Mouse (Mus musculus): ENCODE data around the gene Rap1gap.

Rap1gap gene

DNA sequence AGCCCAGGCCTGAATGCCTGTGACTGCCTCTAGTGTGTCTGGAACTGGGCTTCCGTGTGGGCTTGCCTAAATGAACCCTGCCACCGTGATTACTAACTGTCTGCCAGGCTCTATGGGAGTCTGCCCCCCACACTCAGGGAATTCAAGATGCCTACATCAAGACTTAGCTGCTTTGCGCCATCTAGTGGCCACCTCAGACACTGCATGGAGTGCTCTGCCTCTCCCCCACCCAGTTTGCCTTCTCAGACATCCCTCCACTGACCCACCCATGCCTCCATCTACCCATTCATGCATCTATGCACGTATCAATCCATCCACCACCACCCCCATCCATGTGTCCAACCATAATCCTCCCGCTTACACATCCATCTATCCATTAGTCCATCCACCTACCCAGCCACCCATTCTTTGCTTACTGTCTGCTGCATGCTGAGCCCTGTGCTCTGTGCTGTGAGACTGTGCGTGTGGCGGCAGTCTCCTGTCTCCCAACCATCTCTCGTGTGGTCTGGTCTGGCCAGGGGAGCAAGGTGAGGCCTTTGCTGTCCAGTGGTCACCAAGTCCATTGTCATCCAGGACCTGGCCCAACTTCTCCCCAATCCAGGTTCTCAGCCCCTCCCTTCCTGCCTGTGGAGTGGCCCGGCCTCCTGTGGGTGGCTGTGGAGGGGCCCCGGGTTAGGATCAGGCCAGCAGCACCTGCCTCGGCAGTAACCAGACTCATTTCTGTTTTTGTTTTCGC lies 58.3 kb downstream of the Rap1gap start:
- in situ Hi-C loops (cut with MboI, MseI), result no loop called here

DNA sequence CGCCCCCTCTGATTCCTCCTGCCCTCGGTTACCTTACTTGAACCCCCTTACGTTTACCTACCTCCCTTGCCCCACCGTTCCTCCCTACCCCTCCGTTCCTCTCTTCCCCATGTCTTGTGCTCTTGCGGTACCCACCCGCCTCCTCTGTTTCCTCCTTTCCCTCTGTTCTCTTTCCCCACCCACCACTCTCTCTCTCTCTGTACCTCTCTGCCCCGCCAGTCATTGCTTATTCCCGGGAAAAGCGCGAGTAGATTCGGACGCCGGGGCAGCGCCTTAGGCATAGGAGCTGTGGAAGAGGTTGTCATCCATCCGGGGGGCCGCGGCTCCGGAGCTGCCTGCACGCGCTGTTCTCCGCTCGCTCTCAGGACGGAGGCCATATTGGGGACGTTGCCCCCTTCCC lies 59.0 kb downstream of the Rap1gap start:
- in situ Hi-C loops (cut with MboI, MseI), result no loop called here

- in situ Hi-C loops (cut with MboI, MseI), result no loop called here
Measured at GRCm38 (mm10) chr4:137724212-137724611, 59.7 kb downstream of the Rap1gap start.

DNA sequence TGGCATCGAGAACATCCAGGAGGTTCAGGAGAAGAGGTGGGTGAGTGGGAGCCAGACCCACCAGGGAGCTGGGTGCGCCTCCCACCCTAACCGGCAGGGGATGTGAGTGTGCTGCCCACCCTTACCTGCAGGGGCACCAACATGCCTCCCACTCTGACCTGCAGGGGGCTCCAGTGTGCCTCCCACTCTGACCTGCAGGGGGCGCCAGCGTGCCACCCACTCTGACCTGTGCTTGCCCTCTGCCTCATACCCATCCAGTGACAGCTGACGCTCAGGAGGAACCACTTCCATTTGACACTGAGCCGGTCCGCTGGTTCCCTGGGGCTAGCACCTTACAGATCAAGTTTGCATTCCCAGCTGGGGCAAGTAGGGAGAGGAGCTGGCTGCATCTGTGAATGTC lies 60.2 kb downstream of the Rap1gap start:
- in situ Hi-C loops (cut with MboI, MseI), result loop anchor here (5.0 kb wide), 1 partner anchor 228 kb away; no protein-coding TSS in a partner anchor

- in situ Hi-C loops (cut with MboI, MseI), result loop anchor here (5.0 kb wide), 1 partner anchor 227 kb away; no protein-coding TSS in a partner anchor
Measured at GRCm38 (mm10) chr4:137725541-137726145, 61.1 kb downstream of the Rap1gap start.

GRCm38 (mm10) chr4:137726739-137727505 lies 62.4 kb downstream of the Rap1gap start:
- in situ Hi-C loops (cut with MboI, MseI), result loop anchor here (5.0 kb wide), 1 partner anchor 225 kb away; no protein-coding TSS in a partner anchor

GRCm38 (mm10) chr4:137727506-137728187 lies 63.1 kb downstream of the Rap1gap start:
- in situ Hi-C loops (cut with MboI, MseI), result loop anchor here (5.0 kb wide), 1 partner anchor 225 kb away; no protein-coding TSS in a partner anchor

GRCm38 (mm10) chr4:137728399-137729154 lies 64.1 kb downstream of the Rap1gap start:
- in situ Hi-C loops (cut with MboI, MseI), result loop anchor here (5.0 kb wide), 1 partner anchor 224 kb away; no protein-coding TSS in a partner anchor

- in situ Hi-C loops (cut with MboI, MseI), result loop anchor here (5.0 kb wide), 1 partner anchor 223 kb away; no protein-coding TSS in a partner anchor
Measured at GRCm38 (mm10) chr4:137729155-137729855, 64.8 kb downstream of the Rap1gap start.

DNA sequence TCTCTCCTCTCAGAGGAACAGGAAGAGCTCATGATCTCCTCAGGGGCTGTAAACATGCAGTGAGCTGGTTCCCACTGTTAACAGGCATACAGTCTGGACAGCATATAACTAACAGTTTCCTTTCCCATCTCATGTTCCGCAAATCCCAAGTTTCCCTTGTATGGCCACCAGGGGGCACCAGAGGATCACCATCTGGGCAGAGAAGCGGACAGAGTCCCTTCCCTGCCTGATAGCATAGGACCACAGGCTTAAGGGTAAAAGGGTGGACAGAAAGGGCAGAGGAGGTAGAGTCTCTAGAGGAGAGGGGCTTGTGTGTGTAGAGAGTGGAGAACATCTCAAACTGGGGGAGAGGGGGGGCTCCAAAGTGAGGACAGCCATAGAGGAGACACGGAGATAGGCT lies 65.6 kb downstream of the Rap1gap start:
- in situ Hi-C loops (cut with MboI, MseI), result loop anchor here (5.0 kb wide), 2 partner anchors 62 to 107 kb away; no protein-coding TSS in a partner anchor

DNA sequence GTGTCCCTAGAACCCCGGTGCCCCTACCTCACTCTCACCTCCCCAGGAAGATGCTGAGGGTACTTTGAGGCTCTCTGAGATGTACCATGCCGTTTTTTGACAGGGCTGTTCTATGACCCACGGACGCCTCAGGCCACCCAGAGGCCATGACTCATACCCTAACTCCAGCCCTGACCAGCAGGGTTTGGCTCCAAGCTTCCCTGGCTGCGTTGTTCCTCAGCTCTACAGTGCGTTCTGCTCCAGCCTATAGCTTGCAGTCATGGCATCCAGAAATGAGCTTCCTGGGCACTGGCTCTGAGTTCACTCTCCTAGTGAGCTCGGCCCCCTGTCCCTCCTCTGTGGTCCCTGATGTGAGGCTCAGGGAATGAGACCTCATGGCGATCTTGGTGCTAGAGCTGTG lies 66.2 kb downstream of the Rap1gap start:
- in situ Hi-C loops (cut with MboI, MseI), result loop anchor here (5.0 kb wide), 2 partner anchors 62 to 107 kb away; no protein-coding TSS in a partner anchor

GRCm38 (mm10) chr4:137731891-137732290 lies 67.4 kb downstream of the Rap1gap start:
- in situ Hi-C loops (cut with MboI, MseI), result loop anchor here (5.0 kb wide), 2 partner anchors 60 to 105 kb away; no protein-coding TSS in a partner anchor

DNA sequence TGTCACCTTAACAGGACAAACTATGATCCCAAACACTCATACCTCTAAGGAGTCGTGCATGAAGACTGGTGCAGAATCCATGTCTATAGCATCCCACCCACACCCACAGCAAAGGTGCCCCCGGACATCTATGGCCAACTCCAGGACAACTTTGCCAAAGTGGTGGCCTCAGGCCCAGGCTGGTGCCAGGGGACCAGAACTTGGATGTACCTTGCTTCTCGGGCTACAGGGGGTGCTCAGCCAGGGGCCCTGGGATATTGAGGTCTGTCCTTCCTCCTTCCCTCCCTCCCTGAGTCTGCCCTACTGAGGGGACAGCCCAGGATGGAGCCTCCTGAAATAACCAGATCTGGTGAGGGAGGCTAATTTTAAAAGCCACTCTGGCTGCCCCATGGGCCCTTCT lies 67.8 kb downstream of the Rap1gap start:
- in situ Hi-C loops (cut with MboI, MseI), result loop anchor here (5.0 kb wide), 2 partner anchors 60 to 105 kb away; no protein-coding TSS in a partner anchor

DNA sequence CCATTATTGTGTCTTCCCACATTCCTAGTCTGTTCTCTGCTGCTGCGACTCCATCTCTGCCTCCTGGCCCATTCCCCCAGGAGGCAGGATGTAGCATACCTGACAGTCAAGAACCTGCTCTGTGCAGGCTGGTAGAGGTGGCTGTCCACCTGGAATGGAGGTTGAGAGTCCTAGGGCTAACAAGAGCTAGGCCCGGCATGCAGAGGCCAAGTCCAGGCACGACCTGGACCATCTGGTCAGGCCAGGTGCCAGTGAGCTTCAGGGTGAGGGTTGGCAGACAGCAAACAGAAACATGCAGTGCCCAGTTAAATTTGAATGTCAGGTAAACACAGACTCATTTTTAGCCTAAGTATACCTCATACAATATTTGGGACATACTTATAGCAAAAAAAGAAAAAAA lies 68.4 kb downstream of the Rap1gap start:
- in situ Hi-C loops (cut with MboI, MseI), result loop anchor here (5.0 kb wide), 2 partner anchors 59 to 104 kb away; no protein-coding TSS in a partner anchor

DNA sequence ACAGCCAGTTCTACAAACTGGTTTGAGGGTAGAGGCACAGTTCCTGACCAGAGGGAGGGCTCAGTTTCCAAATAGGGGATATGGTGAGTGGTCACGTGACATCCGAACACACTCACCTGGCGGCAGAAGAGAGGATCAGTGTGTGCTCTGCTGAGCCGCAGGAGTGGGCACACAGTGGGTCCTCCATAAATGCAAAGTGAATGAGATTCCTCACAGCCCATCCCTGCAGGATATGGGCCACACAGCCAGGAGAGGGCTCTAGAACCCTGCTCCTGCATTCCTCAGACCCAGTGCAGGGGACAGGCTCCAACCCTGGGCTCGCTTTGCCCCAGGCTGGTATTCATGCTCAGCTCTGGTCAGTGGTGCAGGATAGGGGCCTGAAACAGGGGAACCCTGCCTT lies 68.9 kb downstream of the Rap1gap start:
- in situ Hi-C loops (cut with MboI, MseI), result loop anchor here (5.0 kb wide), 2 partner anchors 59 to 104 kb away; no protein-coding TSS in a partner anchor

DNA sequence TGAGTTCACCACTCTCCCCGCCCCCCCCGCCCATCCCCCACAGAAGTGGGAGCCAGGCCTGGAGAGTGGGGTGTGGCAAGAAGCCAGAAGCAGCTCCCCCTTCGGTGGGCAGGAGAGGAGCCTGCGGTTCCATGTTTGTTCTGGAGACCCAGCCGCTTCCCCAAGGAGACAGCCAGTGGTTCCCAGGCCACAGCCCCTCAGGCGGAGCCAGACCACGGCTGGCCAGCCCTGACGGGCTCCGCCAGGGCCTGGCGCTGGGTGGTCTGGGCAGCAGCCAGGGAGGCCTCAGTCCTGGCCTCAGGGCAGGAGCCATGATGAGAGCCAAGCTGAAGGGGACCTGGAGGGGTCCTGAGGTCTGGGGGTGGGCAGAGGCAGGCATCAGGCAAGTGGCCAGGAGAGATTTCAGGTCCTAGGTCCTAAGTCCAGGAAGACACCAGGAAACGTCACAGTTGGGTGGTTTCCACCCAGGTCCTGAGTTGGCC lies 71.7 kb downstream of the Rap1gap start:
- in situ Hi-C loops (cut with MboI, MseI), result no loop called here

- in situ Hi-C loops (cut with MboI, MseI), result no loop called here
Measured at GRCm38 (mm10) chr4:137737760-137738159, 73.2 kb downstream of the Rap1gap start.

DNA sequence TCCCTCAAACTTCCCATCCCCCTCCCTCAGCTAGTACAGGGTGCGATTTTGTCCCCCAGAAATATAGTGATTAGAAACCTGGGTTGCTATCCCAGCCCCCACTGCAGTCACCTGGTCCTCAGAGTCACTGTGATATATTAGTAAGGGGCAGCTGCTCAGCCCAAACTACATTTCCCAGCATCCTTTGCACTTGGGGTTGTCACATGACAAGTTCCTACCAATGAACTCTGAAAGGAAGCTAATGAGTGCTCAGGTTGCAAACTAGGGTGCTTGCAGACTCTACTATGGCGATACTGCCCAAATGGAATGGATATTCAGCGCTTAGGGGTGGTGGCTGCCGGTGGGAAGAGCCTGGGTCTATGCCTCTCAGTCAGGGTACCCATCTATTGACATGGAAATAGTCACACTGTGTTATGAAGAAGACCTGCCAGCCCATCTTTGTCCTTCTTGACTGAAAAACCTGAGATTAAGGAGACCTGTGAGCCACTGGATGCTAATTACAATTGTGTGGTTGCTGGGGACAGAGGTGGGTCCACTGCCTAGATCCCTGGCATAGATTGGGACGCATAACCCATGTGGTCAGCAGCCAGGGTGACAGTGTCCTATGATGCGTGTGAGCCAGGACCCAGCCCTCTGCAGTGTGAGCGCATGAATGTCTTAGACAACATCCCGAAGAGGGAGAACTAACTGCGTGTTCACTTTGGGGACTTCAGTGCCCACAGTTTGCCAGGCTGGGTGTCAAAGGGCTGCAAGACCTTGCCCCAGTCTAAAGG lies 74.8 kb downstream of the Rap1gap start:
- in situ Hi-C loops (cut with MboI, MseI), result no loop called here

- in situ Hi-C loops (cut with MboI, MseI), result no loop called here
Measured at GRCm38 (mm10) chr4:137740350-137740749, 75.8 kb downstream of the Rap1gap start.
